Mouse (Mus musculus) midbrain, postnatal 0 days (tissue): Measurements from ENCODE around the gene Gm10273. TPM values are rescaled to one million over a fixed set of nuclear protein-coding genes. Genes with fewer than 3 reads are reported as not detected.

Source experiments
- ATAC-seq: fragments of 200-750 bp; cut with Nextera tagmentation; 2 replicates; pipeline ENCODE4 v1.8.0; 2017; ENCODE audit warnings: moderate number of reproducible peaks, mild to moderate bottlenecking, moderate TSS enrichment, moderate library complexity; ENCODE audit not compliant: low FRiP score
- DNase-seq: peaks from one replicate; pipeline ENCODE4 v3.0.0-alpha.2; 2015; ENCODE audit warnings: low spot score
- H3K27ac ChIP-seq: fragments of 300-500 bp; sonication (generic); 2 replicates; pipeline ENCODE4 v1.5.1; 2014; ENCODE audit warnings: low read depth, mild to moderate bottlenecking, low read length, mixed read lengths
- H3K27me3 ChIP-seq: fragments of 300-500 bp; sonication (generic); 2 replicates; pipeline ENCODE4 v1.6.1; 2014; ENCODE audit warnings: low read length, control low read depth, mixed read lengths; ENCODE audit not compliant: insufficient read depth
- H3K36me3 ChIP-seq: fragments of 300-500 bp; sonication (generic); 2 replicates; pipeline ENCODE4 v1.6.1; 2014; ENCODE audit warnings: low read length, control low read depth, mixed read lengths; ENCODE audit not compliant: insufficient read depth
- H3K4me1 ChIP-seq: fragments of 300-500 bp; sonication (generic); 2 replicates; pipeline ENCODE4 v1.6.1; 2014; ENCODE audit warnings: mild to moderate bottlenecking, control low read depth, antibody characterized with exemption, low read length, mixed read lengths; ENCODE audit not compliant: insufficient read depth
- H3K4me2 ChIP-seq: fragments of 300-500 bp; sonication (generic); 2 replicates; pipeline ENCODE4 v1.6.1; 2014; ENCODE audit warnings: low read depth, mild to moderate bottlenecking, low read length, mixed read lengths; ENCODE audit not compliant: poor library complexity, severe bottlenecking
- H3K4me3 ChIP-seq: fragments of 300-500 bp; sonication (generic); 2 replicates; pipeline ENCODE4 v1.5.1; 2014; ENCODE audit warnings: low read depth, mild to moderate bottlenecking, low read length, moderate library complexity
- H3K9ac ChIP-seq: fragments of 300-500 bp; sonication (generic); replicated peaks from 2 replicates; pipeline ENCODE4 v1.6.1; 2014; ENCODE audit warnings: mild to moderate bottlenecking, low read length, moderate library complexity, mixed read lengths; ENCODE audit not compliant: poor library complexity, severe bottlenecking
- H3K9me3 ChIP-seq: fragments of 300-500 bp; sonication (generic); 2 replicates; pipeline ENCODE4 v1.6.1; 2016; ENCODE audit warnings: low read length, control low read depth
- CTCF ChIP-seq: IDR thresholded peaks from 2 replicates; pipeline ENCODE4 v1.5.1; 2016; ENCODE audit warnings: antibody characterized with exemption, mild to moderate bottlenecking
- WGBS: fragments of 180-500 bp; shearing (Covaris S2); extraction: QIAGEN DNeasy Blood & Tissue Kit; methylation state at CpG from one replicate; pipeline ENCODE4 v1.1.7; 2014; 5-methylcytosine and 5-hydroxymethylcytosine counted together
- polyA plus RNA-seq: library from polyadenylated mRNA; unstranded; fragments of >200 nt; fragmentation: Nextera tagmentation; extraction: Ambion mirVana; gene quantifications from 2 replicates; pipeline ENCODE4 v1.2.1, GENCODE M21; 2015
- total RNA-seq: library from RNA; depleted of rRNA; stranded (reverse); fragments of >200 nt; gene quantifications from 2 replicates; pipeline ENCODE4 v1.2.3, GENCODE M21; 2014

Gene Gm10273
- total and polyA plus RNA-seq, 2 experiments from 2014 or later, result 4.3 to 7.7 TPM

GRCm38 (mm10) chr10:59367206-59367605 lies 28.2 kb upstream of the Gm10273 start:
- Histone ChIP-seq H3K9ac (no peak overlapping the region), H3K27ac (no peak overlapping the region), H3K36me3 (peaks cover 54% of the 10 kb centered on the region), H3K4me2 (no peak overlapping the region), H3K9me3 (no peaks in the 10 kb centered on the region), H3K4me1 (no peaks in the 10 kb centered on the region), H3K27me3 (no peaks in the 10 kb centered on the region), H3K4me3 (no peak overlapping the region)
- no peak for TF ChIP-seq CTCF
- ATAC-seq (no peak), DNase-seq (no peak)
- 89% methylated on average over 4 of the region's 4 CpGs for WGBS

GRCm38 (mm10) chr10:59368729-59369128 lies 26.7 kb upstream of the Gm10273 start:
- TF ChIP-seq CTCF, result no peak
- Histone ChIP-seq H3K36me3 (peaks cover 52% of the 10 kb centered on the region), H3K9me3 (no peaks in the 10 kb centered on the region), H3K4me2 (no peak overlapping the region), H3K9ac (no peak overlapping the region), H3K27me3 (no peaks in the 10 kb centered on the region), H3K4me3 (no peak overlapping the region), H3K27ac (no peak overlapping the region), H3K4me1 (no peaks in the 10 kb centered on the region)
- ATAC-seq, result no peak
- DNase-seq, result no peak
- 83% methylated on average over 8 of the region's 8 CpGs for WGBS

GRCm38 (mm10) chr10:59369426-59369825 lies 26.0 kb upstream of the Gm10273 start:
- no peak overlapping the region for H3K4me3 ChIP-seq
- H3K4me1 ChIP-seq, result no peaks in the 10 kb centered on the region
- H3K4me2 ChIP-seq, result no peak overlapping the region
- DNase-seq (no peak), ATAC-seq (no peak)
- H3K27ac ChIP-seq, result no peak overlapping the region
- H3K9ac ChIP-seq, result no peak overlapping the region
- H3K9me3 ChIP-seq, result no peaks in the 10 kb centered on the region
- H3K27me3 ChIP-seq, result no peaks in the 10 kb centered on the region
- 90% methylated on average over 9 of the region's 9 CpGs for WGBS
- peaks cover 51% of the 10 kb centered on the region for H3K36me3 ChIP-seq
- no peak for TF ChIP-seq CTCF

- DNase-seq, result no peak
- no peak overlapping the region for H3K4me2 ChIP-seq
- no peak for ATAC-seq
- 95% methylated on average over 10 of the region's 10 CpGs for WGBS
- H3K9me3 ChIP-seq, result no peaks in the 10 kb centered on the region
- TF ChIP-seq CTCF, result no peak
- no peaks in the 10 kb centered on the region for H3K27me3 ChIP-seq
- peaks cover 9% of the 10 kb centered on the region; the same call in 1 of the 2 replicates for H3K36me3 ChIP-seq
- no peak overlapping the region for H3K9ac ChIP-seq
- H3K4me3 ChIP-seq, result no peak overlapping the region
- no peaks in the 10 kb centered on the region for H3K4me1 ChIP-seq
- H3K27ac ChIP-seq, result no peak overlapping the region
Measured at GRCm38 (mm10) chr10:59377906-59378305, 17.5 kb upstream of the Gm10273 start.

GRCm38 (mm10) chr10:59378728-59379127 lies 16.7 kb upstream of the Gm10273 start:
- H3K9ac ChIP-seq, result no peak overlapping the region
- WGBS, result 94% methylated on average over 4 of the region's 4 CpGs
- peak; percentile 30; the same call in 1 of the 2 replicates for TF ChIP-seq CTCF
- peaks cover 4% of the 10 kb centered on the region; the same call in 1 of the 2 replicates for H3K36me3 ChIP-seq
- no peak overlapping the region for H3K4me2 ChIP-seq
- H3K27me3 ChIP-seq, result no peaks in the 10 kb centered on the region
- ATAC-seq, result no peak
- no peak overlapping the region for H3K27ac ChIP-seq
- no peaks in the 10 kb centered on the region for H3K9me3 ChIP-seq
- H3K4me1 ChIP-seq, result no peaks in the 10 kb centered on the region
- DNase-seq, result no peak
- H3K4me3 ChIP-seq, result no peak overlapping the region

GRCm38 (mm10) chr10:59379927-59380326 lies 15.5 kb upstream of the Gm10273 start:
- ATAC-seq, result no peak
- Histone ChIP-seq H3K4me1 (no peaks in the 10 kb centered on the region), H3K9me3 (no peaks in the 10 kb centered on the region)

More at GRCm38 (mm10) chr10:59379927-59380326, 15.5 kb upstream of the Gm10273 start:
- no peak for DNase-seq
- Histone ChIP-seq H3K4me3 (no peak overlapping the region), H3K9ac (no peak overlapping the region), H3K36me3 (no peaks in the 10 kb centered on the region), H3K4me2 (no peak overlapping the region), H3K27me3 (no peaks in the 10 kb centered on the region), H3K27ac (no peak overlapping the region)
- 66% methylated on average over 3 of the region's 3 CpGs for WGBS
- no peak for TF ChIP-seq CTCF
